ENCODE assay signal across 9 mouse cellular contexts in genomic region chr2:174049481-174050338, GRCm38 (mm10). TPM values are rescaled to one million over a fixed set of nuclear protein-coding genes. Genes with fewer than 3 reads are reported as not detected.
DNase-seq lines count a peak whose midpoint lies in the region; ATAC-seq and TF ChIP-seq lines count a peak whose summit lies in the region.
"Had no signal": no experiment of that assay in that cellular context is flagged by ENCODE, and none has a peak within 500 bp of the region (broad histone marks: within the 10 kb centered on the region; RNA-seq: fewer than 3 reads in every experiment).

No protein-coding gene starts in this region.

- H3K9ac ChIP-seq in forebrain, embryonic 11.5 days (ENCODE audit: low read length): no peak overlapping the region
- H3K9ac ChIP-seq in forebrain, embryonic 16.5 days (replicated peaks; ENCODE audit: low read depth, low read length): no peak overlapping the region
- H3K9ac ChIP-seq in hindbrain, postnatal 0 days (replicated peaks; ENCODE audit: low read length): no peak overlapping the region
- no peak overlapping the region for H3K9ac ChIP-seq in midbrain, embryonic 16.5 days (ENCODE audit: low read depth, low read length)

- H3K4me2 ChIP-seq in forebrain, embryonic 11.5 days (ENCODE audit: low read depth, low read length, severe bottlenecking): no peak overlapping the region
- H3K4me2 ChIP-seq in forebrain, embryonic 16.5 days (ENCODE audit: low read length): no peak overlapping the region
- H3K4me2 ChIP-seq in hindbrain, postnatal 0 days (ENCODE audit: low read depth, low read length): no peak overlapping the region
- H3K4me2 ChIP-seq in midbrain, embryonic 16.5 days (ENCODE audit: low read length): no peak overlapping the region

- 0 out of 2 replicates have a peak overlapping the region, but pooled peaks have one; percentile 27 for H3K27ac ChIP-seq in forebrain, embryonic 11.5 days (ENCODE audit: low read depth, low read length)
- H3K27ac ChIP-seq in forebrain, embryonic 16.5 days (ENCODE audit: low read length): no peak overlapping the region
- no peak overlapping the region for H3K27ac ChIP-seq in hindbrain, postnatal 0 days
- H3K27ac ChIP-seq in midbrain, embryonic 16.5 days (ENCODE audit: low read length): no peak overlapping the region

- H3K4me3 ChIP-seq in forebrain, embryonic 11.5 days (ENCODE audit: low read depth, low read length): no peak overlapping the region
- H3K4me3 ChIP-seq in forebrain, embryonic 16.5 days (replicated peaks; ENCODE audit: low read length): no peak overlapping the region
- H3K4me3 ChIP-seq in hindbrain, postnatal 0 days (ENCODE audit: low read length): no peak overlapping the region
- H3K4me3 ChIP-seq in midbrain, embryonic 16.5 days (ENCODE audit: low read depth, low read length): no peak overlapping the region

- peak; percentile 63 for DNase-seq in forebrain, embryonic 11.5 days (ENCODE audit: low spot score)
- peak; percentile 85 for DNase-seq in embryo, embryonic 10.5 days (ENCODE audit: low spot score)
- peak; percentile 24 for DNase-seq in hindbrain, postnatal 0 days (ENCODE audit: low spot score)
- no peak for DNase-seq in spleen, adult 12 weeks (ENCODE audit: low spot score)
- DNase-seq in cerebellum, adult 11-12 months: no peak
- DNase-seq: adrenal gland, postnatal 25 days had no signal

- peaks cover 12% of the 10 kb centered on the region; the same call in 1 of the 2 replicates for H3K4me1 ChIP-seq in forebrain, embryonic 11.5 days (replicated peaks; ENCODE audit: control insufficient read depth, insufficient read depth, low read length)
- peaks cover 4% of the 10 kb centered on the region for H3K4me1 ChIP-seq in forebrain, embryonic 16.5 days (replicated peaks; ENCODE audit: control insufficient read depth, insufficient read depth, low read length)
- no peaks in the 10 kb centered on the region; the same call in 1 of the 2 replicates for H3K4me1 ChIP-seq in hindbrain, postnatal 0 days (ENCODE audit: insufficient read depth, low read length)
- H3K4me1 ChIP-seq in midbrain, embryonic 16.5 days (ENCODE audit: control insufficient read depth, insufficient read depth, low read length): peaks cover 3% of the 10 kb centered on the region; the same call in 1 of the 2 replicates

- H3K36me3 ChIP-seq in forebrain, embryonic 11.5 days (ENCODE audit: control insufficient read depth, insufficient read depth, low read length): no peaks in the 10 kb centered on the region
- no peaks in the 10 kb centered on the region for H3K36me3 ChIP-seq in forebrain, embryonic 16.5 days (ENCODE audit: control insufficient read depth, insufficient read depth)
- no peaks in the 10 kb centered on the region for H3K36me3 ChIP-seq in hindbrain, postnatal 0 days (ENCODE audit: insufficient read depth, low read length)
- H3K36me3 ChIP-seq in midbrain, embryonic 16.5 days (ENCODE audit: control insufficient read depth, insufficient read depth, low read length): no peaks in the 10 kb centered on the region

- no peaks in the 10 kb centered on the region; the same call in 1 of the 2 replicates for H3K9me3 ChIP-seq in forebrain, embryonic 11.5 days (ENCODE audit: control insufficient read depth, low read length)
- H3K9me3 ChIP-seq in forebrain, embryonic 16.5 days (ENCODE audit: control insufficient read depth, low read length): no peaks in the 10 kb centered on the region; the same call in 1 of the 2 replicates
- no peaks in the 10 kb centered on the region for H3K9me3 ChIP-seq in hindbrain, postnatal 0 days (ENCODE audit: low read length)
- H3K9me3 ChIP-seq in midbrain, embryonic 16.5 days (replicated peaks; ENCODE audit: control insufficient read depth, low read length, poor library complexity, severe bottlenecking): no peaks in the 10 kb centered on the region; the same call in 1 of the 2 replicates

- 24% methylated on average over 4 of the region's 4 CpGs for WGBS in forebrain, embryonic 11.5 days
- WGBS in forebrain, embryonic 16.5 days: 21% methylated on average over 4 of the region's 4 CpGs
- WGBS in hindbrain, postnatal 0 days: 17% methylated on average over 4 of the region's 4 CpGs
- 13% methylated on average over 4 of the region's 4 CpGs for WGBS in midbrain, embryonic 16.5 days

- no peak for TF ChIP-seq CTCF in hindbrain, postnatal 0 days (IDR thresholded peaks at IDR 0.05; ENCODE audit: low read depth)

- peak; percentile 78 for ATAC-seq in forebrain, embryonic 11.5 days (replicated peaks; ENCODE audit: low FRiP score)
- ATAC-seq in forebrain, embryonic 16.5 days: no peak; the same call in 1 of the 2 replicates
- ATAC-seq in hindbrain, postnatal 0 days: peak; percentile 83
- ATAC-seq in midbrain, embryonic 16.5 days: peak; percentile 51; the same call in 1 of the 2 replicates
- no peak for ATAC-seq in CD4-positive, CD25-positive, alpha-beta regulatory T cell, adult 4 months

- H3K27me3 ChIP-seq in forebrain, embryonic 11.5 days (ENCODE audit: control insufficient read depth, insufficient read depth, low read length): no peaks in the 10 kb centered on the region
- H3K27me3 ChIP-seq in forebrain, embryonic 16.5 days (replicated peaks; ENCODE audit: control insufficient read depth, insufficient read depth, low read length): no peaks in the 10 kb centered on the region
- H3K27me3 ChIP-seq in hindbrain, postnatal 0 days (ENCODE audit: insufficient read depth, low read length): no peaks in the 10 kb centered on the region
- H3K27me3 ChIP-seq in midbrain, embryonic 16.5 days (ENCODE audit: control insufficient read depth, insufficient read depth, low read depth, low read length): no peaks in the 10 kb centered on the region

RNA-seq across cellular contexts. Expression of gene Stx16, which starts 26.4 kb away (rescaled TPM):
- 9.4 and 10.7 TPM in 2 replicates for polyA plus RNA-seq in forebrain, embryonic 11.5 days (2014; fragmentation: Nextera tagmentation; extraction: Ambion mirVana)
- polyA plus RNA-seq in forebrain, embryonic 16.5 days (2015; fragmentation: Nextera tagmentation; extraction: Ambion mirVana): 16.4 and 21.3 TPM in 2 replicates
- 23.5 and 30.5 TPM in 2 replicates for total RNA-seq in hindbrain, postnatal 0 days (2014; rRNA removed)
- polyA plus RNA-seq in hindbrain, postnatal 0 days (2015; fragmentation: Nextera tagmentation; extraction: Ambion mirVana): 7.9 and 8.6 TPM in 2 replicates
- 17.1 and 17.2 TPM in 2 replicates for polyA plus RNA-seq in midbrain, embryonic 16.5 days (2015; fragmentation: Nextera tagmentation; extraction: Ambion mirVana)
- 10 to 100 TPM; 18.2 to 20.4 TPM for polyA plus RNA-seq in CD4-positive, CD25-positive, alpha-beta regulatory T cell, adult 4 months (2017; shearing (Covaris generic))

Comparison
In these comparisons a context has a peak if more than half of its experiments do, and no peak if none do; other contexts are left out.
1. ATAC-seq: peak in forebrain, embryonic 11.5 days (single experiment), hindbrain, postnatal 0 days (single experiment) and midbrain, embryonic 16.5 days (single experiment); none in forebrain, embryonic 16.5 days (single experiment) and CD4-positive, CD25-positive, alpha-beta regulatory T cell, adult 4 months (single experiment).
2. DNase-seq: peak in forebrain, embryonic 11.5 days (single experiment), embryo, embryonic 10.5 days (single experiment) and hindbrain, postnatal 0 days (single experiment); none in spleen, adult 12 weeks (single experiment) and cerebellum, adult 11-12 months (single experiment).